Mouse (Mus musculus) right cerebral cortex, postnatal 4 days (tissue): ENCODE results near the gene Olfr364-ps1.

Experiments used
- DNase-seq: peaks from one replicate; pipeline ENCODE4 v3.0.0-alpha.2; 2022

Olfr364-ps1 gene

GRCm38 (mm10) chr2:37139022-37139421, at the start of gene Olfr364-ps1:
Gene Olfr364-ps1 (plus strand): TSS chr2:37139322.
- DNase-seq, result no peak

GRCm38 (mm10) chr2:37117810-37118209, 21.3 kb upstream of the Olfr364-ps1 start, which contains the start of gene Olfr362:
Gene Olfr362 (minus strand): TSS chr2:37117910.
- DNase-seq, result no peak

- no peak for DNase-seq
Measured at GRCm38 (mm10) chr2:37187898-37188297, 48.8 kb downstream of the Olfr364-ps1 start, which contains the start of gene Olfr365. Gene Olfr365 (plus strand): TSS chr2:37188198.
